Mouse (Mus musculus) ES-E14 (cell line): ENCODE measurements around the gene Rps13.

Experiments
- HCFC1 ChIP-seq: IDR thresholded peaks from 2 replicates; pipeline ENCODE4 v1.6.1; 2012; ENCODE audit warnings: low read length, inconsistent platforms, borderline replicate concordance; ENCODE audit not compliant: insufficient read depth
- MAFK ChIP-seq: IDR thresholded peaks from 2 replicates; pipeline ENCODE4 v1.6.1; 2014; ENCODE audit warnings: mild to moderate bottlenecking, low read depth, low read length, inconsistent platforms; ENCODE audit not compliant: insufficient read depth

GRCm38 (mm10) chr7:116290559-116290958, 43.4 kb downstream of the Rps13 start:
- no peak for TF ChIP-seq MAFK
- no peak for TF ChIP-seq HCFC1
